Mouse (Mus musculus) MEL (cell line): ENCODE measurements around the gene Cntn6. TPM values are rescaled to one million over a fixed set of nuclear protein-coding genes. Genes with fewer than 3 reads are reported as not detected.

ENCODE experiments used
- DNase-seq: peaks from one replicate; pipeline ENCODE4 v3.0.0; 2011; ENCODE audit warnings: low read depth, low spot score
- H3K27ac ChIP-seq: 2 replicates; pipeline ENCODE4 v1.5.1; 2012; ENCODE audit warnings: low read depth, mild to moderate bottlenecking, control low read depth, low read length, moderate library complexity; ENCODE audit not compliant: control insufficient read depth
- H3K27me3 ChIP-seq, 2 experiments: fragments of 150-350 bp in 1 of 2; sonication (generic) in 1 of 2; 2 replicates each; pipeline ENCODE4 v1.6.1; 2012; ENCODE audit warnings: low read length in 2 of 2, mild to moderate bottlenecking in 2 of 2, improper control_type of control experiment in 1 of 2, moderate library complexity in 1 of 2; ENCODE audit not compliant: insufficient read depth in 2 of 2, control insufficient read depth in 1 of 2
- H3K36me3 ChIP-seq, 2 experiments: 2 replicates each; pipeline ENCODE4 v1.6.1; 2012 to 2014; ENCODE audit warnings: low read length in 2 of 2, improper control_type of control experiment in 1 of 2, inconsistent platforms in 1 of 2, mild to moderate bottlenecking in 1 of 2; ENCODE audit not compliant: insufficient read depth in 2 of 2, control insufficient read depth in 1 of 2
- H3K4me1 ChIP-seq, 2 experiments: fragments of 150-350 bp in 1 of 2; sonication (generic) in 1 of 2; 2 replicates each; pipeline ENCODE4 v1.6.1; 2012; ENCODE audit warnings: low read length in 2 of 2, improper control_type of control experiment in 1 of 2, mild to moderate bottlenecking in 1 of 2; ENCODE audit not compliant: insufficient read depth in 2 of 2, control insufficient read depth in 1 of 2
- H3K4me3 ChIP-seq, 2 experiments: fragments of 150-350 bp in 1 of 2; sonication (generic) in 1 of 2; 2 replicates each; pipeline ENCODE4 v1.5.1; 2012; ENCODE audit warnings: low read depth in 2 of 2, low read length in 2 of 2, mild to moderate bottlenecking in 2 of 2, moderate library complexity in 2 of 2, control low read depth in 1 of 2, improper control_type of control experiment in 1 of 2; ENCODE audit not compliant: control insufficient read depth in 1 of 2, insufficient read depth in 1 of 2
- H3K79me2 ChIP-seq: 2 replicates; pipeline ENCODE4 v1.6.1; 2012; ENCODE audit warnings: mild to moderate bottlenecking, low read length, moderate library complexity; ENCODE audit not compliant: control insufficient read depth, poor library complexity, insufficient read depth
- H3K9ac ChIP-seq: 2 replicates; pipeline ENCODE4 v1.6.1; 2012; ENCODE audit warnings: low read depth, mild to moderate bottlenecking, control low read depth, low read length, moderate library complexity; ENCODE audit not compliant: control insufficient read depth, poor library complexity, severe bottlenecking
- H3K9me3 ChIP-seq: fragments of 150-350 bp; sonication (generic); replicated peaks from 2 replicates; pipeline ENCODE4 v1.6.1; 2012; ENCODE audit warnings: mild to moderate bottlenecking, low read length, improper control_type of control experiment, moderate library complexity; ENCODE audit not compliant: insufficient read depth
- CHD1 ChIP-seq: IDR thresholded peaks from 2 replicates; pipeline ENCODE4 v1.6.1; 2012; ENCODE audit warnings: low read depth, mild to moderate bottlenecking, inconsistent platforms, low read length, improper control_type of control experiment
- CHD2 ChIP-seq: IDR thresholded peaks from 2 replicates; pipeline ENCODE4 v1.6.1; 2011; ENCODE audit warnings: low read length, improper control_type of control experiment
- CTCF ChIP-seq, 3 experiments: IDR thresholded peaks in 2 of 3; conservative IDR thresholded peaks in 1 of 3; 2 replicates each; pipeline ENCODE4 v1.5.1; 2011 to 2012; ENCODE audit warnings: low read length in 3 of 3, low read depth in 2 of 3, mild to moderate bottlenecking in 2 of 3, improper control_type of control experiment in 1 of 3, inconsistent platforms in 1 of 3, mixed read lengths in 1 of 3, moderate library complexity in 1 of 3; ENCODE audit not compliant: control insufficient read depth in 1 of 3, insufficient read depth in 1 of 3, poor library complexity in 1 of 3, severe bottlenecking in 1 of 3
- ELF1 ChIP-seq: IDR thresholded peaks from 2 replicates; pipeline ENCODE4 v1.6.1; 2014; ENCODE audit warnings: low read depth, mild to moderate bottlenecking, inconsistent platforms, low read length, improper control_type of control experiment, moderate library complexity
- EP300 ChIP-seq, 2 experiments: IDR thresholded peaks; 2 replicates each; pipeline ENCODE4 v1.6.1; 2011; ENCODE audit warnings: improper control_type of control experiment in 2 of 2, low read length in 2 of 2, low read depth in 1 of 2, mild to moderate bottlenecking in 1 of 2
- ETS1 ChIP-seq: IDR thresholded peaks from 2 replicates; pipeline ENCODE4 v1.6.1; 2012; ENCODE audit warnings: low read depth, mild to moderate bottlenecking, inconsistent platforms, low read length, improper control_type of control experiment, moderate library complexity
- GABPA ChIP-seq: IDR thresholded peaks from 2 replicates; pipeline ENCODE4 v1.6.1; 2012; ENCODE audit warnings: low read depth, mild to moderate bottlenecking, inconsistent platforms, low read length, improper control_type of control experiment, moderate library complexity
- JUND ChIP-seq: IDR thresholded peaks from 2 replicates; pipeline ENCODE4 v1.6.1; 2011; ENCODE audit warnings: low read depth, mild to moderate bottlenecking, improper control_type of control experiment, low read length
- MAFK ChIP-seq: IDR thresholded peaks from 2 replicates; pipeline ENCODE4 v1.6.1; 2011; ENCODE audit warnings: low read depth, mild to moderate bottlenecking, low read length, improper control_type of control experiment, borderline replicate concordance
- MAZ ChIP-seq: IDR thresholded peaks from 2 replicates; pipeline ENCODE4 v1.6.1; 2012; ENCODE audit warnings: low read depth, mild to moderate bottlenecking, inconsistent platforms, low read length, improper control_type of control experiment
- MXI1 ChIP-seq: IDR thresholded peaks from 2 replicates; pipeline ENCODE4 v1.6.1; 2011; ENCODE audit warnings: mild to moderate bottlenecking, low read depth, low read length, improper control_type of control experiment
- MYB ChIP-seq: IDR thresholded peaks from 2 replicates; pipeline ENCODE4 v1.6.1; 2011; ENCODE audit warnings: mild to moderate bottlenecking, low read depth, low read length, improper control_type of control experiment
- POLR2A ChIP-seq, 2 experiments: IDR thresholded peaks; 2 replicates each; pipeline ENCODE4 v1.6.1; 2011 to 2012; ENCODE audit warnings: low read length in 2 of 2, mild to moderate bottlenecking in 2 of 2, control low read depth in 1 of 2, improper control_type of control experiment in 1 of 2, low read depth in 1 of 2, moderate library complexity in 1 of 2; ENCODE audit not compliant: control insufficient read depth in 1 of 2, insufficient read depth in 1 of 2, poor library complexity in 1 of 2
- POLR2AphosphoS2 ChIP-seq: IDR thresholded peaks from 2 replicates; pipeline ENCODE4 v1.6.1; 2011; ENCODE audit warnings: low read length, improper control_type of control experiment
- SIN3A ChIP-seq: IDR thresholded peaks from 2 replicates; pipeline ENCODE4 v1.6.1; 2012; ENCODE audit warnings: low read length, improper control_type of control experiment, inconsistent platforms
- SMC3 ChIP-seq: IDR thresholded peaks from 2 replicates; pipeline ENCODE4 v1.6.1; 2011; ENCODE audit warnings: low read depth, low read length, improper control_type of control experiment
- TAL1 ChIP-seq: IDR thresholded peaks from 2 replicates; pipeline ENCODE4 v1.6.1; 2012; ENCODE audit warnings: mild to moderate bottlenecking, inconsistent platforms, low read length, moderate library complexity, mixed read lengths
- TBP ChIP-seq: IDR thresholded peaks from 2 replicates; pipeline ENCODE4 v1.8.0; 2011; ENCODE audit warnings: low read depth, low read length, improper control_type of control experiment
- TCF12 ChIP-seq: IDR thresholded peaks from 2 replicates; pipeline ENCODE4 v1.6.1; 2014; ENCODE audit warnings: low read depth, mild to moderate bottlenecking, inconsistent platforms, low read length, improper control_type of control experiment, moderate library complexity
- UBTF ChIP-seq: IDR thresholded peaks from 2 replicates; pipeline ENCODE4 v1.6.1; 2012; ENCODE audit warnings: low read depth, mild to moderate bottlenecking, inconsistent platforms, low read length, improper control_type of control experiment, moderate library complexity, borderline replicate concordance; ENCODE audit not compliant: insufficient read depth
- USF1 ChIP-seq: IDR thresholded peaks from 2 replicates; pipeline ENCODE4 v1.6.1; 2014; ENCODE audit warnings: low read depth, mild to moderate bottlenecking, inconsistent platforms, low read length, improper control_type of control experiment, moderate library complexity
- ZKSCAN1 ChIP-seq: IDR thresholded peaks from 2 replicates; pipeline ENCODE4 v1.6.1; 2012; ENCODE audit warnings: low read depth, mild to moderate bottlenecking, inconsistent platforms, low read length, improper control_type of control experiment, moderate library complexity
- ZMIZ1 ChIP-seq: IDR thresholded peaks from 2 replicates; pipeline ENCODE4 v1.6.1; 2012; ENCODE audit warnings: low read depth, mild to moderate bottlenecking, inconsistent platforms, low read length, improper control_type of control experiment, moderate library complexity
- ZNF384 ChIP-seq: IDR thresholded peaks from 2 replicates; pipeline ENCODE4 v1.6.1; 2012; ENCODE audit warnings: low read depth, mild to moderate bottlenecking, inconsistent platforms, low read length, improper control_type of control experiment
- polyA plus RNA-seq, 2 experiments: library from polyadenylated mRNA; stranded (reverse) in 1 of 2; unstranded in 1 of 2; fragments of >175 nt in 1 of 2; fragments of >200 nt in 1 of 2; gene quantifications; 2 replicates each; pipeline versions ENCODE4 v1.2.1 to v1.2.4; 2012; ENCODE audit warnings: low replicate concordance in 2 of 2, low read depth in 1 of 2; ENCODE audit not compliant: insufficient read length in 2 of 2, insufficient read depth in 1 of 2, missing spikeins in 1 of 2
- total RNA-seq: library from RNA; depleted of rRNA; stranded (reverse); fragments of 300-350 nt; gene quantifications from 2 replicates; pipeline ENCODE4 v1.2.3, GENCODE M21; 2012

Gene Cntn6
- total and polyA plus RNA-seq, 3 experiments, result not detected

DNA sequence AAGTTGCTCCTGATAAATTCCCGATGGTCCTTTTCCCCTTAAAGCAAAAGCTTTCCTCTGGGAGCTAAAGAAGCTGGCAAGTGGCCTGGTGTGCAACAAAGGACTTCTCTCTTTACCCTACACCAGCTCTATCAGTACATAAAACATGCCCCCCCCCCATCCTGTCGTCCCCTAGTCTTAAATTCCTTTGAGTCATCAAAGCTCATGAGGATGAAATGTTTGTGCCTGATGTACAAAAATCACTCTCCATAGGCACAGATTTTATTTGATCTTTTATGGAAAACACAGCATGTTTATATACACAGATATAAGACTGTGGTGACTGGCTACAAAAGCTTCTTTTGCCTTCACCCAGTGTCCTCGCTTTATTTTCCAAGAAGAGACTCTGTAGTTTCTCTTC, 112.6 kb downstream of the Cntn6 start:
- H3K36me3 ChIP-seq, result no peaks in the 10 kb centered on the region
- DNase-seq, result no peak
- no peaks in the 10 kb centered on the region for H3K79me2 ChIP-seq
- H3K27me3 ChIP-seq, result no peaks in the 10 kb centered on the region
- H3K4me3 ChIP-seq, result no peak overlapping the region
- no peaks in the 10 kb centered on the region for H3K9me3 ChIP-seq
- no peak overlapping the region for H3K27ac ChIP-seq
- H3K9ac ChIP-seq, result no peak overlapping the region
- H3K4me1 ChIP-seq, result no peaks in the 10 kb centered on the region
- TF ChIP-seq MAFK (no peak), POLR2AphosphoS2 (no peak), POLR2A (IDR thresholded peaks at IDR 0.05; ENCODE audit: control insufficient read depth in 1 of 2, insufficient read depth in 1 of 2, low read depth in 1 of 2, low read length in 2 of 2, poor library complexity in 1 of 2) (no peak), JUND (no peak), ETS1 (no peak), MAZ (no peak), SIN3A (no peak), TAL1 (no peak), TCF12 (no peak), CHD1 (no peak), ZMIZ1 (no peak), USF1 (no peak), ELF1 (no peak), MXI1 (no peak), GABPA (no peak)

GRCm38 (mm10) chr6:104653518-104653917, 160.9 kb downstream of the Cntn6 start:
- Histone ChIP-seq H3K36me3 (no peaks in the 10 kb centered on the region), H3K4me3 (no peak overlapping the region), H3K9ac (no peak overlapping the region), H3K27me3 (no peaks in the 10 kb centered on the region), H3K4me1 (no peaks in the 10 kb centered on the region), H3K9me3 (no peaks in the 10 kb centered on the region), H3K79me2 (no peaks in the 10 kb centered on the region), H3K27ac (no peak overlapping the region)
- TF ChIP-seq TBP, result no peak
- no peak for TF ChIP-seq TAL1
- TF ChIP-seq MYB, result no peak
- TF ChIP-seq ETS1, result no peak
- no peak for TF ChIP-seq EP300 (IDR thresholded peaks at IDR 0.05; ENCODE audit: low read depth in 1 of 2, low read length in 2 of 2)
- TF ChIP-seq SMC3, result no peak
- no peak for TF ChIP-seq ZKSCAN1
- no peak for TF ChIP-seq CHD2
- TF ChIP-seq ZNF384, result no peak
- no peak for TF ChIP-seq CTCF (IDR thresholded peaks at IDR 0.05 in 2 of 3, conservative IDR thresholded peaks at IDR 0.05 in 1 of 3; ENCODE audit: control insufficient read depth in 1 of 3, insufficient read depth in 1 of 3, low read depth in 2 of 3, low read length in 3 of 3, poor library complexity in 1 of 3, severe bottlenecking in 1 of 3)
- no peak for TF ChIP-seq UBTF
- no peak for TF ChIP-seq TCF12
- no peak for TF ChIP-seq POLR2AphosphoS2
- DNase-seq, result no peak
